Mouse (Mus musculus) layer of hippocampus, adult 2 months (tissue): ENCODE measurements at regions not wholly inside any gene's neighbourhood (a gene's known extent, or its start where the extent isn't known, plus 50 kb on each side); places are given as distances from the start of the nearest gene placed in this dataset.

Source experiments
- DNase-seq, 2 experiments: peaks; one replicate each; pipeline ENCODE4 v3.0.0; 2022; ENCODE audit warnings: low spot score in 2 of 2
- H3K27ac ChIP-seq: fragments of 200-600 bp; 2 replicates; pipeline ENCODE4 v1.8.1; 2022
- H3K4me3 ChIP-seq: fragments of 200-600 bp; 2 replicates; pipeline ENCODE4 v1.8.1; 2022; ENCODE audit warnings: mild to moderate bottlenecking
- CTCF ChIP-seq: fragments of 200-600 bp; conservative IDR thresholded peaks from 2 replicates; pipeline ENCODE4 v1.8.1; 2022; ENCODE audit warnings: antibody characterized with exemption, mild to moderate bottlenecking, moderate library complexity

DNA sequence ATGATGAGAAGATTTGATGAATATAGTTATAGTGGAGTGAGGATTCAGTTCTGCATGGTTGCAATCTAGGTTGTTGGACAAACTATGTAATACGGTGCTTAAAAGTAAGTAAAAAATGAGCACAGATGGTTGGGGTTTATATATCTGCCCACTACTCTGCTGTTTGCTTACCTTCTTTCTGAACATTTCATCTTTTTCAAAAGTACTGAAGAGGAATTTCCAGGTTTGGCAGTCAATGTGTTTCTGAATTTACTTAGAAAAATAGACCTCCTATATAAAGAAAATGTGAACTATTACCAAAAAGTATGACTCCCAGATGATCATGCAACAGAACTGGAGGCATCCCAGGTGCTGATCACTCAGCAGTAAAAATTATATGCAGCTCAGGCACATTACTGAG, 878.3 kb downstream of the Plod2 start:
- no peak overlapping the region for H3K4me3 ChIP-seq
- H3K27ac ChIP-seq: no peak overlapping the region
- TF ChIP-seq CTCF: no peak
- peak in 1 of 2 experiments; percentile 0 for DNase-seq

DNA sequence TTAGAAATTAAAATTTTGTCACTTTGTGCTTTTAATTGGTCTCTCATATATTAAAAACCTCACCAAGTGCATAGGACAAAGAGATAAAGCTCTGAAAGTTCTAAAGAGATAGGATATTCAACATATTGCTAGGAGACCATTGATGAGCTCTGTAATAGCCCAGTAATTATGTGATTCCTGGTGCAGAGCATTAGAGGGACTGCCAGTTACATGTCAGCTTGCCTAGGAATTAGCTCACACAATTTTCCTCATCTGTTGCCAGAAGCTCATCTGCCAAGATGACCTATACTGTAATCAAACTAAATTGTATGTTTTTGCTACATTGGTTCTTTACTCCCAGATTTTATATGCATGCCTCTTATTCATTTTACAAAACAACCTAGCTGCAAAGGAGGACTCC, 890.3 kb downstream of the Plod2 start:
- DNase-seq: no peak
- no peak for TF ChIP-seq CTCF
- Histone ChIP-seq H3K27ac (no peak overlapping the region), H3K4me3 (no peak overlapping the region)

DNA sequence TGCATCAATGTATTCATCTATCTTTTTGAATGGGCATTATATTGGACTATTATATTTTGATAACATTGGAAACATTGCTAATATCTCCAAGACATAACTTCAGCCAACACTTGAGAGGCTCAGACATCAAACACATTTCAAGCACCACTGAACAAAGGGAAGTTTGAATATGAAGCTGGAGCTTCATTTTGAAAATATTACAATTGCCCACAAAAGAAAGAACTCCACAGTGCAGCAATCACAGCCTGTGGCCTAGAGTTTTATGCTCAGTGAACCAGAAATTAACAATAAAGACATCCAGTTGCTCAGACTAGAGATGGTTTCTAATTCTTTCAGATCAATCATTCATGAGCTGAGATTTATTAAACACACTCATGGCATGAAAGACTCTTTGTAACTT, 916.7 kb downstream of the Plod2 start:
- no peak for TF ChIP-seq CTCF
- Histone ChIP-seq H3K27ac (no peak overlapping the region), H3K4me3 (no peak overlapping the region)
- DNase-seq: no peak
